Mouse (Mus musculus): ENCODE results near the gene Rnase9.

- TF ChIP-seq CTCF (IDR thresholded peaks at IDR 0.05; ENCODE audit: extremely low read depth, insufficient read depth, insufficient read length, insufficient replicate concordance) (no peak), POLR2A (IDR thresholded peaks at IDR 0.05; ENCODE audit: low read depth, low read length) (no peak)
Measured at GRCm38 (mm10) chr14:51060761-51061160, 19.1 kb upstream of the Rnase9 start.

Measured in spleen, adult 2 months (tissue).